Mouse (Mus musculus): ENCODE measurements around the gene 4933402D24Rik.
A peak's percentile ranks its signal among the peaks of the same experiment; 100 is the strongest.

Gene 4933402D24Rik

GRCm38 (mm10) chr1:63769167-63769566 lies at the start of gene 4933402D24Rik:
Gene 4933402D24Rik, minus strand, starts transcription at chr1:63769267.
- no peak for DNase-seq (ENCODE audit: low spot score in 2 of 2)

- no peak for DNase-seq (ENCODE audit: low spot score in 2 of 2)
Observed at GRCm38 (mm10) chr1:63808584-63808983, 39.5 kb upstream of the 4933402D24Rik start.

GRCm38 (mm10) chr1:63805095-63805494 lies 36.0 kb upstream of the 4933402D24Rik start:
- no peak for DNase-seq (ENCODE audit: low spot score in 2 of 2)

- no peak for DNase-seq (ENCODE audit: low spot score in 2 of 2)
Observed at GRCm38 (mm10) chr1:63794326-63794725, 25.3 kb upstream of the 4933402D24Rik start.

- DNase-seq (ENCODE audit: low spot score in 2 of 2) = no peak
Observed at GRCm38 (mm10) chr1:63776902-63777630, 8.0 kb upstream of the 4933402D24Rik start.

GRCm38 (mm10) chr1:63776396-63776795 lies 7.3 kb upstream of the 4933402D24Rik start:
- DNase-seq (ENCODE audit: low spot score in 2 of 2) = no peak

GRCm38 (mm10) chr1:63770309-63770708 lies 1.2 kb upstream of the 4933402D24Rik start:
- peak in 1 of 2 experiments; percentile 19 for DNase-seq (ENCODE audit: low spot score in 2 of 2)

GRCm38 (mm10) chr1:63768112-63768511 lies 955 bp downstream of the 4933402D24Rik start:
- DNase-seq (ENCODE audit: low spot score in 2 of 2) = no peak

- no peak for DNase-seq (ENCODE audit: low spot score in 2 of 2)
Observed at GRCm38 (mm10) chr1:63764395-63764794, 4.7 kb downstream of the 4933402D24Rik start.

GRCm38 (mm10) chr1:63763881-63764386 lies 5.1 kb downstream of the 4933402D24Rik start:
- no peak for DNase-seq (ENCODE audit: low spot score in 2 of 2)

- peak; percentile 27 to 47 for DNase-seq (ENCODE audit: low spot score in 2 of 2)
Observed at GRCm38 (mm10) chr1:63763212-63763694, 5.8 kb downstream of the 4933402D24Rik start.

GRCm38 (mm10) chr1:63756005-63756404 lies 13.1 kb downstream of the 4933402D24Rik start:
- no peak for DNase-seq (ENCODE audit: low spot score in 2 of 2)

- peak; percentile 83 to 89 for DNase-seq (ENCODE audit: low spot score in 2 of 2)
Observed at GRCm38 (mm10) chr1:63730240-63730771, 38.8 kb downstream of the 4933402D24Rik start, which contains the start of the genes Mdh1b and Fastkd2. Gene Mdh1b, minus strand, starts transcription at chr1:63730318. Gene Fastkd2, plus strand, starts transcription at chr1:63730614.

- DNase-seq (ENCODE audit: low spot score in 2 of 2) = peak in 1 of 2 experiments; percentile 14
Observed at GRCm38 (mm10) chr1:63729796-63730195, 39.3 kb downstream of the 4933402D24Rik start.

GRCm38 (mm10) chr1:63720161-63720560 lies 48.9 kb downstream of the 4933402D24Rik start:
- no peak for DNase-seq (ENCODE audit: low spot score in 2 of 2)

- DNase-seq (ENCODE audit: low spot score in 2 of 2) = no peak
Observed at GRCm38 (mm10) chr1:63708876-63709275, 60.2 kb downstream of the 4933402D24Rik start.

GRCm38 (mm10) chr1:63705733-63706132 lies 63.3 kb downstream of the 4933402D24Rik start:
- no peak for DNase-seq (ENCODE audit: low spot score in 2 of 2)

All from frontal cortex, postnatal 10 days (tissue).